Mouse (Mus musculus): ENCODE measurements around the gene Mcrip2. TPM values are rescaled to one million over a fixed set of nuclear protein-coding genes. Genes with fewer than 3 reads are reported as not detected.

Mcrip2 gene
- 10 to 100 TPM; 30.6 to 32.6 TPM for total RNA-seq (2021)
- long read RNA-seq, transcript Mcrip2-201 (5 exons, 842 nt): major isoform, 12 of 33 reads
- long read RNA-seq, partial matches to known transcripts: 16 of 33 reads
- long read RNA-seq, other reads (novel, unspliced or antisense): 3 of 33 reads

DNA sequence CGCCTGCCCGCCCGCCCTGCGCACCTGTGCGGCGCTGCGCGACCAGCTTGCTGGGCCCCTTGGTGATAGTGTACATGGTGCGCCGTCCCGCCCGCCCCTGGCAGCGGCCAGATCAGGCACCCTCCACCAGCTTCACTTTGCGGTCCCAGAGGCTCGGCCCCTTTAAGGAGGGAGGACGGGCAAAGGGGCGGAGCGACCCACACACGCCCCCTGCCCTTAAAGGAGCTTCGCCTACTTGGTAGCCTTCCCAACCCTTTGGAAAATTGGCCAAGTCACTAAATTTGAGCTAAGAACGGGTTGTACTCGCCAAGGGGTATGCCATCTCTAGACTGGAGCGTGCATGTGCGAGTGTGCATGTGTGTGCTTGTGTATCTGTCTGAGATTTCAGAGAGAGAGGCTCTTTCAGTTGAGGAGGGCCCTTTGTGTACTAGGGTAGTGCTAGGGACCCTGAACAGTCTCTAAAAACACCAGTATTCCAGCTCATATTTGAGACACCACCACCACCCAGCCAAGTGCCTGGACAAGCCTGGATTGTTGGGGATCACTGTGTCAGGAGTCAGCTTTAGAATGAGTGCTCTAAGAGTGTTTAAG lies at the start of gene Mcrip2:
Mcrip2 (minus strand) TSS at position 164 of the 591 bp plus-strand sequence.
- DNase-seq (ENCODE audit: low spot score in 2 of 2): peak; percentile 72 to 82

- DNase-seq (ENCODE audit: low spot score in 2 of 2): no peak
These were observed 49.6 kb upstream of the Mcrip2 start for GRCm38 (mm10) chr17:25918037-25918750.

DNA sequence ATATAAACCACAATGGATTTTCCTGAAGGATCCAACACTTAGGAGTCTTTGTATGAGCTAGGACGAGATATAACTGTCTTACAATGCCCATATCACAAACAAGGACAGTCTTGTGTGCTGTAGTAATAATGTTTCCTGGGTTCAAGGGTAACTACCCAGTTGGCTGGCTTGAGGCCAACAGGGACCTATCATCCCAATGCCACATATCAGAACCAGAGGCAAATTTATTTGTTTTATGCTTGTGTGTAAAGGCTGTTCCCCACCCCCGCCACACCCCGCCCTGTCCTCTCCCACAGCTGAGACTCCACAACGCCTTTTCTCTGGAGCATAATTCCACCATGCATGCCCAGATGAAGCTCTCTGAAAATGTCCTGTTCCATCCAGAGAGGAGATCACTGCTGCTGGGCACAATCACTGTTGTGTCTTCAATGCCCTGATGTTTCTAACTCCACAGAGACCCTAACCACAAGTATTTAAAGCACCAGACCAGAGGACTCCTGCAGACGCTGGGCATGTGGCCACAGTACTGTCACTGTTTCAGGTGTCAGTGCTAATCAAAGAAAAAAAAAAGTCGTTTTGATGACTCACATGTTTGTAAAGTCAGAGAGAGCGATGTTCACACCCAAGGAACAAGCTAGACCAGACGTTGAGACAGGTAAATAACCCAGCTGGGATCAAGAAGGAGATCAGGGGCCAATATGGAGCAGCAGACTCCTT lies 48.5 kb upstream of the Mcrip2 start:
- no peak for DNase-seq (ENCODE audit: low spot score in 2 of 2)

DNA sequence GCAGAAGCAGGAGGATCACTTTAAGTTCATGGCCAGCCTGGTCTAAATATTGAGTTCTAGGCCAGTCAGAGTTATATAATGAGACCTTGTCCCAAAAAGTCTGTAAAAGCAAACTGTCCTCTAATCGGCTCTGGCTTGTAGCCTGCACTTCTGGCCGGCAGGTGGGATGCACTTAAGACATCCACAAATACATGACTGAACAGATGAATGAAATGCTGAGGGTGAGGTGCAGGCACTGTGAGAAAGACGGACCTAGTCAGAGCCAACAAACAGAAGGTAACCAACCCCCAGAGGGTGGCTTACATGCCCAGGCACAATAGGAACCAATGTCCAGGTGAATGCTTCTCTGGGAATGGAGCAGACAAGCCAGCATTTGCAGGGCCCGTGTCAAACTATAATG lies 45.7 kb upstream of the Mcrip2 start:
- DNase-seq (ENCODE audit: low spot score in 2 of 2): no peak

DNA sequence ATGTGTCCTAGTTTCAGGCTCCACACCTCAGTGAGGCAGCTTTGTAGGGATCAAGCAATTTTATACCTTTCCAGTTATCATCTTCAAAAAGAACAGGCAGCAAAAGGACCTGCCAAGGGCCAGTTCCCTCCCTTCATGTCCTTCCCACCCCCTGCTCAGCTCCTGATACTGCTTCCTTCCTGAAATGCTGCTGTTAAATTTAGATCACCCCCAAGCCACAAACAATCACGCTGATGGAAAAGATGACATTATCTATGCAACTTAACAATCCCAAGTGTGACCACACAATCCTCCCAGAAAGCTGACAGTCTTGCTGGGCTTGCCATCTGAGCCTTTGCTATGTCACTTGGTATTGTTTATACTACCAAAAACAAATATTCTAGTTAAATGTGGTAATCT lies 45.3 kb upstream of the Mcrip2 start:
- no peak for DNase-seq (ENCODE audit: low spot score in 2 of 2)

- DNase-seq (ENCODE audit: low spot score in 2 of 2): no peak
These were observed 44.8 kb upstream of the Mcrip2 start for GRCm38 (mm10) chr17:25913186-25913876.

GRCm38 (mm10) chr17:25911816-25912215 lies 43.3 kb upstream of the Mcrip2 start:
- DNase-seq (ENCODE audit: low spot score in 2 of 2): no peak

GRCm38 (mm10) chr17:25907640-25908039 lies 39.1 kb upstream of the Mcrip2 start:
- no peak for DNase-seq (ENCODE audit: low spot score in 2 of 2)

DNA sequence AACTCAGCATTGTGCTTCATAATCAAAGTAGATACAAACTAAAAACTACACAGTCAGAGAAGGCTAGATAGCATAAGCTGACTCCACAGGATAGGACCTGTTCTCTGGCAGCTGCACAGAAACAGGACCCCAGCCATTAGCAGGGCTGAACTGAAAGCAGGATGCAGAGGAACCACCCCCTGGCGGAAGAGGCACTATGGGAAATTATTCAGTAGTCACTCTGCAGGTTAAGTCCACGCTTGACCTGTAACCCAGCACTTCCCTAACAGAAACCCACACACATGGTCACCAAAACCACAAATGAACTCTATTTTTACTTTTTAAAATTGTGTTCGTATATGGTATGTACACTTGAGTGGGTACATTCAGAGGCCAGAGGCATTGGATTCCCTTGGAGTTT lies 34.5 kb upstream of the Mcrip2 start:
- DNase-seq (ENCODE audit: low spot score in 2 of 2): no peak

DNA sequence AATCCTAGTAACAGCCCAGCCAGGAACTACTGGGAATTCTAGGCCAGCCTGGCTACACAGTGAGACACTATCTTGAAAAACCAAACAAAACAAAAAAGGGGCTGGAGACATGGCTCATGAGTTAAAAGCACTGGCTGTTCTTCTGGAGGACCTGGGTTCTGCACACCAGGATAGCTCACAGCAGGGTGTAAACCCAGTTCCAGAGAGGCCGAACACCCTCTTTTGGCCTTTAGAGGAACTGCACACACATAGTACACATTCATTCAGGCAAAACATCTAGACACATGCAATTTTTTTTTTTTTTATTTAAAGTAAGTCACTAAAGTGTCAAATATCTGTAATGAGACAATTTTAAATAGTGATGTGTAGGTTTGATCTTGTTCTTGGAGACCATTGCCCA lies 31.6 kb upstream of the Mcrip2 start:
- no peak for DNase-seq (ENCODE audit: low spot score in 2 of 2)

- no peak for DNase-seq (ENCODE audit: low spot score in 2 of 2)
These were observed 27.3 kb upstream of the Mcrip2 start for GRCm38 (mm10) chr17:25895891-25896290.

GRCm38 (mm10) chr17:25895415-25895814 lies 26.9 kb upstream of the Mcrip2 start:
- DNase-seq (ENCODE audit: low spot score in 2 of 2): no peak

- DNase-seq (ENCODE audit: low spot score in 2 of 2): peak; percentile 65 to 83
These were observed 25.5 kb upstream of the Mcrip2 start for GRCm38 (mm10) chr17:25893975-25894617.

GRCm38 (mm10) chr17:25888837-25889236 lies 20.3 kb upstream of the Mcrip2 start:
- DNase-seq (ENCODE audit: low spot score in 2 of 2): no peak

DNA sequence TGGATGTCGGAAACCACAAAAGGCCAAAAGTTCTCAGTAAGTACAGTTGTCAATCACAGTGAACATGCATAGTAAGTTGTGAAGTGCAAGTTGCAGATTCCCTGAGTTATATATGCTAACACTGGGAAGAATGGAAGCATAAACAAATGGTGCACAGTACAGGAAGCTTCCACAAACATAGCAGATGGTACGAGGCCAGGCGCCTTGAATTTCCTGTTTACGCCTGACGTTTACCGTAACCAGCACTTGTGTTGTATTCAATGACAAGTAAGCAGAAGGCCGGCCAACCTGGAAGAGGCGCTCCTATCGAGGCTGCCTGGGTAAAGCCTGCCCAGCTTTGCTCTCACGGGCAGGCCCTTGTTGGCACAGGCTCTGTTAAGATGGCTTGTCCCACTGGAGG lies 18.9 kb upstream of the Mcrip2 start:
- DNase-seq (ENCODE audit: low spot score in 2 of 2): no peak

DNA sequence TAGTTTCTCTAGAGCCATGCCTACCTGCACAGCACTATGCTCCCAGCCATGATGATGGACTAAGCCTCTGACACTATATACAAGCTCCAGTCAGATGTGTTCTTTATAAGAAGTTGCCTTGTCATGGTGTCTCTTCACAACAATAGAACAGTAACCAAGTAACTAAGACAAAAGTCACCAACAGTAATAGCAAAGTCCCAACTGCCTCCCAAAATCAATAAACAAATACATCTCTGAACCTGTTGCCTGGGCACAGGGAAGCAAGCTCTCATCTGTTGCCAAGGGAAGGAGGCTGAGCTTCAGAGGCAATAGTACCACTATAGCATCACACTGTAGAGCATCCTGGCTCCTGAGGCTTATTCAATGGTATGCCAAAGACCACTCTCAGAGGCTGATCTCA lies 18.2 kb upstream of the Mcrip2 start:
- DNase-seq (ENCODE audit: low spot score in 2 of 2): no peak

GRCm38 (mm10) chr17:25885636-25886035 lies 17.1 kb upstream of the Mcrip2 start:
- no peak for DNase-seq (ENCODE audit: low spot score in 2 of 2)

GRCm38 (mm10) chr17:25883824-25884223 lies 15.3 kb upstream of the Mcrip2 start:
- DNase-seq (ENCODE audit: low spot score in 2 of 2): no peak

GRCm38 (mm10) chr17:25883268-25883667 lies 14.7 kb upstream of the Mcrip2 start:
- no peak for DNase-seq (ENCODE audit: low spot score in 2 of 2)

DNA sequence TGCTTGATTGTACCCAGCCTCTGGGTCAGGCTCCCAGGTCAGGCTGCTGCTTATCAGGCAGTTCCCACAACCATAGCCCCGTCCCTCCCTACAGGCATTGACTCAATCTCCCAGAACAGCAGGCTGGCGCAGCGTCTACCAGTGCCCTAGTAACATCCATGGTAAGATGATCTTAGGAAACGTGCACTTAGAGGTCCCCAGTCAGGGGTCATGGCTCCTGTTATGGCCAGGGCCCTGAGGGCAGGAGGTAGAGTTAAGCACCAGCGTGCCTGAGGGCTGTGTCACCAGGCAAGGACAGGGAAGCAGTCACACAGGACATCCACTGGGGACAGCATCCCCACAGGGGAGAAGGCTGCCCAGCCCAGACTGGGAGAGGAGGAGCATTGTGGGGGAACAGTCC lies 13.7 kb upstream of the Mcrip2 start:
- DNase-seq (ENCODE audit: low spot score in 2 of 2): no peak

DNA sequence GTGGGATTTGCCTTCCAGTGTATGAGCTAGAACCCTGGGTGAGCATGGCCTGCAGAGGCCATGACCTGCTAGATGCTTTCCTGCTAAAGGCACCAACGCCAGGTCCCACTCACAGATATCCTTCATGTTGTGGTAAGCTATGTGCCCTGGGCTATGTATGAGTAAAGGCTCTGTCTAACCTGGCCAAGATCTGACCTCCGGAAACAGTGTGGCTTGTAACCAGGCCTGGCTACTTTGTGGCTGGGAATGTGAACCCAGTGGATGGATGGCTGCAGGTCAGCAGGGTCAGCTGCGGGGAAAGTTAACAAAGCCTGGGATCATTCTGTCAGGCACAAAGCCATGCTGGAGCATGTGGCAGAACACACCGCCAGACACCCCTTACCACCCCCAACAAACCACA lies 13.1 kb upstream of the Mcrip2 start:
- no peak for DNase-seq (ENCODE audit: low spot score in 2 of 2)

All from layer of hippocampus, postnatal 10 days (tissue).